Mouse (Mus musculus) lung, postnatal 0 days (tissue): ENCODE measurements at regions not wholly inside any gene's neighbourhood (a gene's known extent, or its start where the extent isn't known, plus 50 kb on each side); places are given as distances from the start of the nearest gene placed in this dataset.
"Not testable (repeated sequence)": the region's sequence is repeated elsewhere in the genome, so short reads cannot be mapped to it uniquely, and the experiment has no call there.

Source experiments
- ATAC-seq: fragments of 200-750 bp; cut with Nextera tagmentation; 2 replicates; pipeline ENCODE4 v1.8.0; 2017; ENCODE audit warnings: moderate library complexity
- DNase-seq: peaks from one replicate; pipeline ENCODE4 v3.0.0-alpha.2; 2016; ENCODE audit warnings: low spot score
- H3K27ac ChIP-seq: fragments of 300-500 bp; sonication (generic); 2 replicates; pipeline ENCODE4 v1.5.1; 2014; ENCODE audit warnings: antibody characterized with exemption, mild to moderate bottlenecking, low read length, mixed read lengths
- H3K27me3 ChIP-seq: fragments of 300-500 bp; sonication (generic); replicated peaks from 2 replicates; pipeline ENCODE4 v1.6.1; 2014; ENCODE audit warnings: low read length, mixed read lengths; ENCODE audit not compliant: insufficient read depth
- H3K36me3 ChIP-seq: fragments of 300-500 bp; sonication (generic); 2 replicates; pipeline ENCODE4 v1.6.1; 2014; ENCODE audit warnings: low read length, mixed read lengths; ENCODE audit not compliant: insufficient read depth
- H3K4me1 ChIP-seq: fragments of 300-500 bp; sonication (generic); 2 replicates; pipeline ENCODE4 v1.6.1; 2014; ENCODE audit warnings: antibody characterized with exemption, low read depth, low read length, mixed read lengths; ENCODE audit not compliant: insufficient read depth
- H3K4me2 ChIP-seq: fragments of 300-500 bp; sonication (generic); replicated peaks from 2 replicates; pipeline ENCODE4 v1.6.1; 2014; ENCODE audit warnings: low read depth, mild to moderate bottlenecking, low read length, moderate library complexity, mixed read lengths
- H3K4me3 ChIP-seq: fragments of 300-500 bp; sonication (generic); 2 replicates; pipeline ENCODE4 v1.5.1; 2014; ENCODE audit warnings: low read depth, low read length
- H3K9ac ChIP-seq: fragments of 300-500 bp; sonication (generic); replicated peaks from 2 replicates; pipeline ENCODE4 v1.6.1; 2014; ENCODE audit warnings: low read depth, mild to moderate bottlenecking
- H3K9me3 ChIP-seq: fragments of 300-500 bp; sonication (generic); 2 replicates; pipeline ENCODE4 v1.6.1; 2016; ENCODE audit warnings: low read length, mixed read lengths
- CTCF ChIP-seq: IDR thresholded peaks from 2 replicates; pipeline ENCODE4 v1.5.1; 2016; ENCODE audit warnings: antibody characterized with exemption, mild to moderate bottlenecking
- EP300 ChIP-seq: IDR thresholded peaks from 2 replicates; pipeline ENCODE4 v1.6.1; 2016; ENCODE audit warnings: antibody characterized with exemption, mild to moderate bottlenecking, control low read depth
- WGBS: fragments of 180-500 bp; shearing (Covaris S2); extraction: QIAGEN DNeasy Blood & Tissue Kit; methylation state at CpG from one replicate; pipeline ENCODE4 v1.1.7; 2014; 5-methylcytosine and 5-hydroxymethylcytosine counted together

DNA sequence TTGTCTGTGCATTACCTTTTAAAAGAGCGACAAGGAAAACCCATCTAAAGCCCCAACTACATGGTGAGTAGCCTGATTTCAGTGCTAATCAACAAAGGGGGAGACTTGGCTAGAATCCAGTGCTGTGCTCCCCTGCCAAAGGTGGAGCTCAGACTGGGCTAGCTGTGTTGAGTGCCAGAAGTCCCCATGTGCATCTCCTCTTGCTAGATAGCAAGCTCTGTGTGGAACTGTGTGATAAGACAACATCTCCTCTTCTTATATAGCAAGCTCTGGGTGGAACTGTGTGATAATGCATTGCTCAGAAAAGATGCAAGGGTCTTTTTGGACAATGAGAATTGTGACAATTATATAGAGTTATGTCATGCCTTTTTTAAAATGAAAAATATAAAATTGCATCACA, 741.4 kb downstream of the Adam6a start:
- ATAC-seq, result no peak
- TF ChIP-seq EP300, result no peak
- TF ChIP-seq CTCF, result no peak
- Histone ChIP-seq H3K27ac (no peak overlapping the region), H3K4me3 (no peak overlapping the region), H3K9me3 (no peaks in the 10 kb centered on the region), H3K4me1 (no peaks in the 10 kb centered on the region), H3K36me3 (no peaks in the 10 kb centered on the region), H3K27me3 (no peaks in the 10 kb centered on the region), H3K4me2 (no peak overlapping the region), H3K9ac (no peak overlapping the region)
- WGBS, result 85% methylated on average over 1 of the region's 1 CpGs
- DNase-seq, result no peak

GRCm38 (mm10) chr12:114287041-114287440, 743.3 kb downstream of the Adam6a start:
- Histone ChIP-seq H3K4me2 (no peak overlapping the region), H3K27me3 (no peaks in the 10 kb centered on the region), H3K9ac (no peak overlapping the region), H3K4me3 (no peak overlapping the region), H3K4me1 (no peaks in the 10 kb centered on the region), H3K27ac (no peak overlapping the region), H3K36me3 (no peaks in the 10 kb centered on the region), H3K9me3 (no peaks in the 10 kb centered on the region)
- TF ChIP-seq CTCF (no peak), EP300 (no peak)
- DNase-seq (no peak), ATAC-seq (no peak)
- 89% methylated on average over 3 of the region's 3 CpGs for WGBS

- H3K27ac ChIP-seq, result no peak overlapping the region
- TF ChIP-seq EP300 (no peak), CTCF (no peak)
- 92% methylated on average over 3 of the region's 3 CpGs for WGBS
- ATAC-seq, result no peak
- H3K36me3 ChIP-seq, result no peaks in the 10 kb centered on the region
- H3K4me3 ChIP-seq, result no peak overlapping the region
- no peak for DNase-seq
- H3K27me3 ChIP-seq, result no peaks in the 10 kb centered on the region
- H3K4me2 ChIP-seq, result no peak overlapping the region
- no peaks in the 10 kb centered on the region for H3K4me1 ChIP-seq
- no peaks in the 10 kb centered on the region for H3K9me3 ChIP-seq
- H3K9ac ChIP-seq, result no peak overlapping the region
These were observed 747.4 kb downstream of the Adam6a start for GRCm38 (mm10) chr12:114291083-114291482.

DNA sequence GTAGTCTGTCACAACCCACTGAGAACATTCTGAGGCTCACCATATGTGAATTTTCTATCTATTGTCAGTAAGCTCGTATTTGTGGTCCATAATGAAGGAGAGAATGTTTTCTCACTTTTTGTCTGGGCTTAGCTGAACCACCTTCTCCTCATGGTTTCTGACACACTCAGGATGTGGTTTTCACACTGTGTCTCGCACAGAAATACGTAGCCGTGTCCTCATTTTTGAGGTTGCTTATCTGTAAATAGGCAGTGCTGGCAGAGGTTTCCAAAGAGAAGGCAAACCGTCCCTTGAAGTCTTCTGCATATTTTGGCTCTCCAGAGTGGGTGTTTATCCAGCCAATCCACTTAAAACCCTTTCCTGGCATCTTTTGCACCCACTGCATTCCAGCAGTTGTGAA, 756.1 kb downstream of the Adam6a start:
- no peaks in the 10 kb centered on the region for H3K36me3 ChIP-seq
- no peaks in the 10 kb centered on the region for H3K9me3 ChIP-seq
- H3K27ac ChIP-seq, result no peak overlapping the region
- ATAC-seq (no peak), DNase-seq (no peak)
- H3K27me3 ChIP-seq, result no peaks in the 10 kb centered on the region
- H3K4me1 ChIP-seq, result no peaks in the 10 kb centered on the region
- H3K9ac ChIP-seq, result no peak overlapping the region
- 66% methylated on average over 5 of the region's 5 CpGs for WGBS
- no peak overlapping the region for H3K4me3 ChIP-seq
- TF ChIP-seq CTCF (no peak), EP300 (no peak)
- H3K4me2 ChIP-seq, result no peak overlapping the region

GRCm38 (mm10) chr12:114301728-114302127, 758.0 kb downstream of the Adam6a start:
- Histone ChIP-seq H3K27me3 (no peaks in the 10 kb centered on the region), H3K9me3 (no peaks in the 10 kb centered on the region), H3K36me3 (no peaks in the 10 kb centered on the region), H3K4me2 (no peak overlapping the region), H3K9ac (no peak overlapping the region), H3K27ac (no peak overlapping the region), H3K4me3 (no peak overlapping the region), H3K4me1 (no peaks in the 10 kb centered on the region)
- TF ChIP-seq CTCF (no peak), EP300 (no peak)
- WGBS, result 80% methylated on average over 2 of the region's 2 CpGs
- ATAC-seq (no peak), DNase-seq (no peak)

- Histone ChIP-seq H3K4me2 (no peak overlapping the region), H3K9me3 (peaks cover 2% of the 10 kb centered on the region; the same call in 1 of the 2 replicates), H3K36me3 (no peaks in the 10 kb centered on the region), H3K9ac (no peak overlapping the region), H3K27ac (no peak overlapping the region), H3K4me3 (no peak overlapping the region), H3K4me1 (no peaks in the 10 kb centered on the region), H3K27me3 (no peaks in the 10 kb centered on the region)
- ATAC-seq (no peak), DNase-seq (no peak)
- no peak for TF ChIP-seq EP300
- TF ChIP-seq CTCF, result no peak
These were observed 788.8 kb downstream of the Adam6a start for GRCm38 (mm10) chr12:114332552-114332951.

- H3K36me3 ChIP-seq, result no peaks in the 10 kb centered on the region
These were observed 822.6 kb downstream of the Adam6a start for GRCm38 (mm10) chr12:114366276-114366675.

GRCm38 (mm10) chr12:114378696-114379350, 835.1 kb downstream of the Adam6a start:
- peak; percentile 37 for ATAC-seq
- 32% methylated on average over 30 of the region's 43 CpGs for WGBS
- H3K27me3 ChIP-seq, H3K9ac ChIP-seq, H3K27ac ChIP-seq, H3K4me1 ChIP-seq, H3K36me3 ChIP-seq, H3K9me3 ChIP-seq, DNase-seq: not testable (repeated sequence)
- peak overlapping the region; percentile 33 for H3K4me3 ChIP-seq
- H3K4me2 ChIP-seq, result peak overlapping the region; percentile 46

More at GRCm38 (mm10) chr12:114366276-114366675, 822.6 kb downstream of the Adam6a start:
- Histone ChIP-seq H3K27me3 (no peaks in the 10 kb centered on the region), H3K4me1 (no peaks in the 10 kb centered on the region), H3K4me3 (no peak overlapping the region), H3K9me3 (no peaks in the 10 kb centered on the region), H3K27ac (no peak overlapping the region), H3K9ac (no peak overlapping the region), H3K4me2 (no peak overlapping the region)
- DNase-seq (no peak), ATAC-seq (no peak)
- TF ChIP-seq CTCF (no peak), EP300 (no peak)
- WGBS, result 50% methylated on average over 3 of the region's 3 CpGs
